Mouse (Mus musculus) urinary bladder, adult 2 months (tissue): ENCODE data around the gene Gm20503. TPM values are rescaled to one million over a fixed set of nuclear protein-coding genes. Genes with fewer than 3 reads are reported as not detected.

ENCODE experiments used
- DNase-seq: peaks from one replicate; pipeline ENCODE4 v3.0.0; 2022; ENCODE audit warnings: low spot score
- polyA plus RNA-seq: library from polyadenylated mRNA; depleted of rRNA; stranded (reverse); fragments of >200 nt; gene quantifications from 2 replicates; pipeline ENCODE4 v1.2.3, GENCODE M21; 2012

Gm20503 gene
- polyA plus RNA-seq, 1 experiment: not detected

DNA sequence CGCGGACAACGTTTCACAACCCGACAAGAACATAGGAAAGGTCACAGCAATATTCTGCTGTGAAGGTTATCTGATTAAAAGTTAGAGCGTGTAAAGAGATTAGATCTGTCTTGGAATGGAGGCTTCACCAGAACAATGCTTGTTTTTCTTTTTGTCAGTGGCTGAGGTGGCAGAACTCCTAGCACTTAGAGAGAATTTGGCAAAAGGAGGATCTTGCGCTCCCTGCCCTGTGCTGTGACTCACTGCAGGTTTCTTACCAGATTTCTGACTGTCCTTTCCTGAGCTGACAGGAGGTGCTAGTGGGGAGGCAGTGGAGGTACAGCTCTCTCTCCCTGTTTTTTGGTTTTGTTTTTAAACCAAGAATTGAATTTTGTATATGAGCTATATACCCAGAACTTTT lies 4.0 kb downstream of the Gm20503 start:
- no peak for DNase-seq

DNA sequence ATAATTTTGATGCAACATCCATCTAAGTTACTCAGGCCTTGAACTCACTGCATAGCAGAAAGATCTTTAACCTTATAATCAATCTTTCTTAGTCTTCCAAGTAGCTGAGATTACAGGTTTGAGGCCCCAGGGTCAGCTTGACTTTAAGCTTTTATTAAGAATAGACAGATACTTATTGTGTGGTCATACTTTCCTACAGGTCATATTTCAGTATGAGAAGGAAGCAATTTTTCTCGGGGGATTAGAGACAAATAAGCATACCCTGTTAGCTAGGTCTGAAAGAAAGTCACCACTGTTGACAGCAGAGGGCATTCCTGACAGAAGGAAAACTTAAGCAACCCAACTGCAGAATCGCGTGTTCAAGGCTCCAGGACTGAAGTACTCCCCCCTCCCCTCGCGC lies 5.0 kb downstream of the Gm20503 start:
- DNase-seq: no peak

DNA sequence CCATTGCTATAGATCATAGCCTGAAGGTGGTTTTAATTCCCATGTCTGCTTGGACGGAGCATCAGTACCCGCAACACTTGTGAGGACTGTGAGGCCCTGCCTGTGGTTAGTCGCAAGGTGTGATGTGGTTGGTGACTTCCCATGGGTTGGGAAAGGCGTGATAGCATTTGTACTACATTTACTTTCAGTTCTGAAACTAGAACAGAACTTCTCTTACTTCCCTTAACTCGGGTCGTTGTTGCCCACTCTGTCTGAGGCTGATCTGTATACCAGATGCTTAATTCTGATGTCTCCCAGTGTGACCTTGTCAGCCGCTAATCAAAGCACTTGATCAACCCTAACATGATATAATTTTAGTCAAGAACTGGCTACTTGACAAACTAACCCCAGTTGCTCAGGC lies 6.2 kb downstream of the Gm20503 start:
- DNase-seq: no peak

DNA sequence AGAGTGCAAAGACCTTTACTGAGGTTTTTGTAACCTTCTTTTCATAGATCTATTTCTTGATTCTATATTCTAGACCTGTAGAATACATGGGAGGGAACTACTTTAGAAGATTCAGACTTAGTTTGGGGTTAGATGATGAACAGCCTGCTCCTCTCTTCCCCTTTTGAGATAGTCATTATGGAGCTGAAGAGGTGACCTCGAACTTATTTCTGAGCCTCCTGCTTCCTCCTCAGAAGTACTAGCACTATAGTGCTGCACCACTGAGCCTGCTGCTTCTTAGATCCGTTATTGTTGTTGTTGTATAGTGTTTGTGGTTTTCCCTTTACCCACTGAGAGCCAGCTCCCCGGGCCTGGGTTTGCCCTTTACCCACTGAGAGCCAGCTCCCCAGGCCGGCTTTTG lies 6.7 kb downstream of the Gm20503 start:
- no peak for DNase-seq

DNA sequence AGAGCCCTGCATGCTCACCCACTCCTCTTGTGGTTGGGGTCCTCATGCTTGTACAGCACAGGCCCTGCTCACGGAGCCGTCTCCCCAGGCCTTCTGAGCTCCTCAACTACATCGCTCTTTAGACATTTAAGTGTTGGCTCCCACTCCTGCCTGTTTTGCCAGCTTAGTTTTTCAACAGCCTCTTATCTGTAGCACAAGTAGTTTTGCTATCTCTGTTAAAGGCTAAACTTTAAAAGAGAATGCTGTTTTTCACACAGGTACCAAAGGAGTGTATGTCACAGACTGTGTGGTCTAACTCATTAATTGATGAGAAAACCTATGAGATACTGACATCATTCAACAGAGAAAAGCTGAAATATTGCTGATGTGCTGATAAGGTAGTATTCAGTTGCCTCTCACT lies 8.4 kb downstream of the Gm20503 start:
- DNase-seq: no peak

DNA sequence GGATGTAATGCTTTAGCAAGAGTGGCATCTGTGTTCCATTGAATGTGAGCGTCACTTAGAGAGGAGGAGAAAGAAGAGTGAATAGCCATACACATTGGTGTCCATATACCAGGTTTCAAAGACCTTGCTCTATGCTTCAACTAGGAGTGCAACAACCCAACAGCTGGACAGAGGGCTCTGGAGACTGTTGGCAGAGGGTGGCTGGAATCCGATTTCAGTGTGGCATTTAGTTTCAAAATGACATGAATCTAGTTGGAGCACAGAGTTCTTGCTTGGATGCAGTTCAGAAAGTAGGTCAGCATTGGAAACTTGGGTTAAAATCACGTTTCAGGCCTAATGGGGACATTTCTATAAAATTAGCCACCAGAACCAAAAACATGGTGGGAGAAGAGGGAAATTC lies 12.2 kb downstream of the Gm20503 start:
- no peak for DNase-seq

DNA sequence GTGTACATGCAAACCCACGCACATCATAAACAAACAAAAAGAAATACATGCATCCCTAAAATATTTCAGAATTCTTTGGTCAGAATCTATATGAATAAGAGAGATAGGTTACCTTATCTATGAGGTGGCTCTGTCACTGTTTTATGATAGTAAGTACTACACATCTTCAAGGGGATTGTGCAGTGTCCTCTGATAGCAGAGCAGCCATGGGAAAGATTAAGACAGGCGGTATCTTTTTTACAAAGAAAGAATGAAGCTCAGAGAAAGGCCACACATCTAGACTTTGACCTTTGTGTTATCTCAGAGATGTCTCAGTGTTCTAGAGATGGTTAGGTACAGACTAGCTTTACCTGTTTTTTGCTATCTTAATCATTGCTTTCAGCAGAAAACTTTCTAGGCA lies 13.9 kb downstream of the Gm20503 start:
- DNase-seq: no peak

DNA sequence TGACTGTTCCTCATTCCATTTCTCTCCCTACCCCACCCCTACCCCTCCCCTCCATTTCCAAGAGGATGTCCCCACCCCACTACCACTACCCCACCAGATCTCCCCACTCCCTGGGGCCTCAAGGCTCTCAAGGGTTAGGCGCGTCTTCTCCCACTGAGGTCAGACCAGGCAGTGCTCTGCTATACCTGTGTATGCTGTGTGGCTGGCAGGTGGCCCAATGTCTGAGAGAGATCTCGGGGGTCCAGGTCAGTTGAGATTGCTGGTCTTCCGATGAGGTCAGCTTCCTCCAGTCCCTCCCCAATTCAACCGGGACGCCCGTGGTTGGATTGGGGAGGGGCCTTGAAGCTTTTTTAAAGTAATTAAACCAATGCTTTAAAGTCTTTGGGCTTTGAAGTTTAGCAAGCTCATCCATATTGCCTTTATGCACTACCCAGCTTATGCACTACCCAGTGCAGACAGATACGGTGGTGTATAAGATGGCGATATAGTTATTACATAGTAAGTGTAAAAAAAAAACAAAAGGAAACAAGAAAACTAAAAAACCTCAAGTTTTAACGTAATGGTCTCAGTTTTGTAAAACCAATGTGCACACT lies 31.4 kb downstream of the Gm20503 start:
- no peak for DNase-seq

DNA sequence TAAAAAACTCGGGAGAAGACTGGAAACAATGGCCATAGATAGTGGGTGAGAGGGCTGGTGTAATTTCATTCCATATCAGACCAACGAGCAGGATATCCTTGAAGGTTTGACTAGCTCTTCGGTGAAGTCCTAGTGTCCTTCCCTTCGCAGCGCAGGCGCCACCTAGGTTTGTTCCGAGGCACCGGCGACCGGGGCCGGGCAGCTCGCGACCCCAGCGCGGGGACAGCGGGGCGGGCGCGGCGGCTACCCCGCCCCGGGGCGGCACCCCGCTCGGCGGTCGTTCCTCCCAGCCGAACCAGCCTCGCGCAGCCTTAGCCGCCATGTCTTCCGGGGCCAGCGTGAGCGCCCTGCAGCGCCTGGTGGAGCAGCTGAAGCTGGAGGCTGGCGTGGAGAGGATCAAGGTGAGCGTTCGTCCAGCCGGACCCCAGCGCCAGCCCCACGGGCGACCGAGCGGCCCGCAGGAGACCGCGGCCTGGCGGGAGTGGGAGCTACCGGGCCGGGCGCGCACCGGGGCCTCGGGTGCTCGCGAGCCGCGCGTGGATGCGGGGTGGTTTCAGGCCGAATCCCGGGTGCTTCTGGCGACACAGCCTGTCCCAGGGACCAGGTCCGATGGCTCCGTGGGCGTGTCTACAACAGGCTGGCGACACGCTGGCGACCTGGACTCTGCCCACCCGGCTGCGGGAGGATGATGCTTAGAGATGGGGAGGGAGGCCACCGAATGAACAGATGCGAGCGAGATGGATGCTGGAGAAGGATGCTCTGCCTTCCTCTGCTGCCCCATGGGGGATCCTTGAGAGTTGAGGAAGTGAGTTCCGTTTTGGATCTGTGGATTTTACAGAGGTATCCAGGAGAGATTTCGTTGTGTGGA lies 32.1 kb downstream of the Gm20503 start, which contains the start of gene Gng10:
TSS of gene Gng10 (plus strand) at position 171 of the 868 bp plus-strand sequence.
- DNase-seq: peak; percentile 59

DNA sequence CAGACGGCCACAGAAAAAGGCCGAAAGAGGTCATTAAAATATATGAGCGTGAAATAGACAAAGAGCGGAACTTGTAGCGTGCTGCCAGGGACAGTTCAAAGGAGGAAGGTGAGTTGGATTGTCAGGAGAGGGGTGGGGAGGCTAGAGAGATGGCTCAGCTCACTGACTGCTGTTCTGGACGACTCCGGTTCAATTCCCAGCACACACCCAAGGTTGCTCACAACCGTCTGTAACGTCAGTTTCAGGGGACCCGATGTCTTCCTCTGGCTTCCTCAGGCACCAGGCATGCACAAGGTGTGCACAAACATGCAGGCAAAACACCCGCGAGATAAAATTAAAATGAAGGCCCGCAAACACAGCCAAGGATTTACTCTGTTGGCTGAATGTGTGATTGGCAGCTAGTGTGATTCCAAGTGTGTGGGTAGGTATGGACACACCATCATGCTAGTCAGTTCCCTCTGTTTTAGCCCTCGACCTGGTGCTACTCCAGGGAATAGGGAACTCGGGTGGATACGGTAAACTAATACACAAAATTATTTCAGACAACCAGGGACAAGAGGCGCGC lies 32.9 kb downstream of the Gm20503 start:
- no peak for DNase-seq

DNA sequence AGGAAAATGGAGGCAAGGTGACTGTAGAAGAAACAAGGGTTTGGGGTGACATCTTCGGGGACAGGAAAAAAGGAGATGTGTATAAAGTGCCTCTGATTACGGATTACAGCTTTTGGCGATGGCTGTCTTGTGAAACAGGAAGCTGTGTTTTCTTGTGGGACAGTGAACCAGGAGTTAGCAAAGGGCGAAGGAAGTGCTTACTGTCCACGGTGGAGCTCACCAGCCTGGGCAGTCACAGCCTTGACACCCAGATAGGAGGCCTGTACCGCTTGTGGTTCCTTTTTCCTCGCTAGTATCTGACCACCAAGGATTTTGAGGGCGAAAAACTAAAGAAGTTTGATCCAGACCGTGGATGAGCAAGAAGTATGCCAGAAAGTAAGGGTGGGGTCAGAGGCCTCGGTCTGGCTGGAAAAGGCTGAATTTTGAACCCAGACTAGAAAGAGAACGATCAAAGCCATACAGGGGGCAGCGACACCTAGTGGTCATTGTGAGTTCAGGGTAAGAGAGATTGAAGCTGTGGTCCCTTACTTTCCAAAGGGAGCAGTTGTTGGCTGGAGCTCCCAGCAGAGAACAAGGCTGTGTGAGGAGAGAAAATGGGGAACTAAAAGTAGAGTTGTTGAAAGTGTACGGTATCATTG lies 33.6 kb downstream of the Gm20503 start:
- peak; percentile 33 for DNase-seq

DNA sequence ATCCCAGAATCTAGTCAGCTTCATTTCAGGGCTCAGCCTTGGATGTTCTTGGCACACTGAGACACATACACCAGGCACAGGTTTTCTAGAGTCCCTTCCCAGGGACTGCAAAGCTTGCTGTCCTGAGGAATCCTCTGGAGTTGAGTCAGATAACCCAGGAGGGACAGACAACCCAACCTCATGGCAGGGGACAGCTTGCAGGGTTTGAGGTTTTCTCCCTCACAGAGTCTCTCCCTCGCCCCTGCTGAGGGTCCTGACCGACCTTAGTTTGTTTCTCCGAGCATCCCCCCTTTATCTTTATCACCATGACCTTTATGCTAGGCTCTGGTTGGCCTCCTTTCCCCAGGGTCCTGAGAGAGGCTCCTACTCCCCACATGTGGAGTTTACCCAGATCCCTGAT lies 34.5 kb downstream of the Gm20503 start:
- no peak for DNase-seq

DNA sequence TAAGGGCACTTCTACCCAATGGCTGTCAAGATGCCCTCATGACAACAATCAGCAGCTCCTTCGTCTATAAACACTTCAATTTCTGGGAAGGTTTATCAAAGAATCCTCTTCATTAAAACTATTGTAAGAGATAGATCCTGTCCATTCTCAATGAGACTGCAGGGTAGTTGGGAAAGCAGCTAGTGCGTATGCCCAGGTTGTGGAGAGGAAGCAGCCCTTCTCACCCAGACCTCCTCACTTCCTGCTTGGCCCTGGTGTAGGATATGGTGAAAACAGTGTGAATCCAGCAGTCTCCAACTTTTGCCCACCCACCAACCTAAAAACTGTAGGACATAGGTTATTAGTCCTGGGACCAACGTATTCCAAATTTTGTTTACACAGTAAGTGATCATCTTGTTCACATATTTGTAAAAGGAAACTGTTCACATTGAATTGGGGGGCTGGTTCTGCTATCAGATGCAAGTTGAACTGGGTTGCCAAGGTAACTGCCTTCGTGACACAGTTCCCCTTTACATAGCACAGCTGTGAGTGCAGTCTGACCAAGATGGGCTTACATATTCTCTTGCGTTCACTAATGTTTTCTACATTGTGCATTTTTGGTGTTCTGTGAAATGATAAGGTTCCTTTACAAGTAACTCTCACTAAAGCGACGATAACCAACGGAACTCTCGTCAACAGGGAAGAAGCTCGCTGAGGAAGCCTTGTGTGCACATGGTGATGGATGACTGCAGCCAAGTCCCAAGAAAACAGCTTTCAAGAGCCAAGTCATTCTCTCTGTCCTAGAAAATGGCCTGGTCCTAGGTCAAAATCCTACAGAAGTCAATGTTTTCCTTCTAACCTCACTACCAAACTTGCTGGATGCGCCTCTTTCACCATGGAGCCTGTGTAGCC lies 37.6 kb downstream of the Gm20503 start:
- DNase-seq: no peak

DNA sequence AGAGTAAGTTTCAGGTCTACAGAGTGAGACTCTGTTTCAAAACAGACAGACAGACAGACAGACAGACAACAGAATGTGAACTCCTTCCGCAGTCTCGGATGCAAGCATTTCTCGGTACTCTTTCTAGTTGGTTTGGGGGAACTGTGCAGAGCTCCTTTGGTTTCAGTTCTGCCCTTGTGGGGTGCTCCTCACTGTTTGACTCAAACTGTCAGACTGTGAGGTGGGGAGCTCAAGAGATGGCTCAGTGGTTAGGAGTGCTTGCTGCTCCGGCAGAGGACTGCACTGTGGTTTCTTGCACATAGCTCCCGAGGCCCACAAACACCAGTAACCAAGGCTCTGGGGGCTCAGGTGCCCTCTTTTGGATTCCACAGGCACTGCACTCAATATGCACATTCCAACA lies 40.1 kb downstream of the Gm20503 start:
- DNase-seq: no peak

DNA sequence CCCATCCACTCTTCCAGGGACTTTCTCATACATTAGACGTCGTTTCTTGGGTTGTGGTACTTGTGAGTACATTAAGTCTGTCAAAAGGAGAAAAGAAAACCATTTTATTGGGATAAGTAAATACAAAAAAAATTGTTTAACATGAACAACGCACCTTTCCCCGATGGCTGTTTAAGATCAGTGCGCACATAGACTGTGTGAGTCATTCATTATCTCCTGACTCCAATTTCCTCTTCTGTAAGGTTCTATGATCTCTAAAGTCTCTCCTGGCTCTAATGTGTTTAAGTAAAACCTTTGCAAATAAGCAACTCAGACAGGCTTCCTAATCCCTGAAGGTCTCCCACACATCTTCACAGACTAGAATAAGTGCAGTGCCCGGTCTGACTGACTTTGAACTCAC lies 40.9 kb downstream of the Gm20503 start:
- DNase-seq: no peak

DNA sequence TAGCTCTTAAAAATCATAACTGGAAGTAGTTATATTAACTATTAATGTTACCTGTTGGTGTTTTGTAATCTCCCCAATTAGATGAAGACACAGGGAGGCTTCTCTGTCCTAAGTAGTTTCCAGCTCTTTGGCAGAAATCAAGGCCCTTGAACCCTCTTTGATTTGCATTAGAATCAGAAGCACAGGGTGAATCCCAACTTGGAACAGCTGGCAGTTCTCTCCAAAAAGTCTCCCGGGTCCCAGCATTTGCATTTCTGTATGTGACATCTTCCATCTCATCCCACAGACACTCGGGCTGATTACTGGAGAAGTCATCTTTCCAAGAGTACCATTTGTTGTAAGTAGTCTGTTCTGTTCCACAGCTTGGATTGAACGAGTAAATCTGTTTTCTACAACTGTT lies 44.2 kb downstream of the Gm20503 start:
- DNase-seq: no peak

DNA sequence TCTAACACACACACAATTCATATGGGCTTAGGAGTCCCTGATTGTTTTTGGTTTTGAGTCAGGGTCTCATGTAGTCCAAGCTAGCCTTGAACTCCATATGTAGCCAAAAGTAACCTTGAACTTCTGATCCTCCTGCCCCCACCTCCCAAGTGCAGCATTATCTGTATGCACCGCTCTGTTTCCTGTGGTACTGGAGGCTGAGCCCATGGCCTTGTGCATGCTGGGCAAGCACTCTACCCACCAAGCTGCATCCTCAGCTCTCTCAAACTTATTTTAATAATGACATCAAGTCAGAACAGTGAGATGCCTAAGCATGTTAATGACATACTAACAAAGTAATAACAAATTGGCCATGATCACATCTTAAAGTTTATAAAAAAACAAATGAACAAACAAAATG lies 48.1 kb downstream of the Gm20503 start:
- no peak for DNase-seq

DNA sequence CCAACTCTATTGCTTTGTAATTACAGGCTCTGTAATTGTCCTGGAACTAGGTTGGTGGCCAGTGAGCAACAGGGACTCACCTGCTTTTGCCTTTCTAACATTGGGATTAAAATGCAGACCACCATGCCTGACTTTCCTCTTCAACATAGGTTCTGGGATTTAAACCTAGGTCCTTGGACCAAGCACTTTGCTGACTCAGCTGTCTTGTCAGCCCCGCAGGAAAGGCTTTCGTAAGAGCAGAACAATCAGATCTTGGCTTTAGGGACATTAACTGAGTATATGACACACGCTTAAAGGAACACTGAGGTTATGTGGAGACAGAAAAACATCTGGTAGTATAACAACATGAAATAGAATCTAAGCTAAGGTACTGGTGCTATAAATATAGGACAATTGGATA lies 54.9 kb downstream of the Gm20503 start:
- DNase-seq: no peak

DNA sequence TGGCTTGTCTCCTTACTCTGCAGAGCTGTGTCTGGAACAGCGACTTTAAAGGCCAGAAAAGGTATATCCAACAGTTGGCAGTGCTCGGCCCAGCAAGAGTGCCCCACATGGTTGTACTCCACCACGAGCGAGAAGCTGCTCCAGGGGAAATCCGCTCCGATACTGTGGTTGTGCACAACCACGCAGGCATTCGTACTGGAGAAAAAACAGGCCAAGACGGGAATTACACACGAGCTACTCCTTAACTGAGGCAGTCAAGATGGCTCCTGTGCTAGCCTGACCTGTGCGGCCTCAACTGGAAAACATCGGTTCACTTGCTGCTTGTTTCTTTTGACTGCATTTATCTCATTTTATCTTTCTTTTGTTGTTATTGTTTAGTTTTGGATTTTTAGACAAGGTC lies 59.5 kb downstream of the Gm20503 start:
- DNase-seq: no peak

DNA sequence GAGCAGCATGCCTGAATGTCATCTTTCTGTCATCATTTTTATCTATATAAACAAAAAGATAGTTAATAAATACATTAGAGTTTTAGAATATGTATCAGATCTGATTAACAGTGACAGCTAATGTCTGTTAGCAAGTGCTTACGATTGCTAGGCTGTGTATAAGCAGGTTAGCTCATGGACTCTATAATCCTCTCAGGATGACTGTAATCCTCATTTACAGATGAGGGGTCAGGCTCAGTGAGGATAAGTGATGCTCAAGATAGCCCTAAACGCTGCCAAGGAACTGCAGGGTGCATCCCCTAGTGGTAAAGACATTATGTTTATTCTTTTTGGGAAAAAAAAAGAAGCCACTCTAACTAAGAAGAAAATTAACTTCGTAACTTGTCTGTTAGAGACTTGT lies 66.3 kb downstream of the Gm20503 start:
- DNase-seq: no peak

DNA sequence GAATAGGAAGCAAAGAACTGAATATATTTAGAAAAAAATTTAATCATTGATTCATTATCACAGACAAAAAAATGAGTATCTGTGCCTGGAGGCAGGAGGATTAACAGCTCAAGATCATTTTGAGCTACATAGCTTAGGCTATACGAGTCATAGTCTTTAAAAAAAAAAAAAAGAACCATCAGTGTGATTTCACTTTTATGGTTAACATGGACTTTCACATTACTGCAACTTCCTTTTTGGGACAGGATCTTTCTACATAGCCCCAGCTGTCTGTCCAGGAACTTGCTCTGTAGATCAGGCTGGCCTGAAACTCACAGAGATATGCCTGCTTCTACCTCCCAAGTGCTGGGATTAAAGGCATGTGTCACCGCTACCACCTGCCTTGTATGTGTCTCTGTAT lies 80.4 kb downstream of the Gm20503 start:
- no peak for DNase-seq

DNA sequence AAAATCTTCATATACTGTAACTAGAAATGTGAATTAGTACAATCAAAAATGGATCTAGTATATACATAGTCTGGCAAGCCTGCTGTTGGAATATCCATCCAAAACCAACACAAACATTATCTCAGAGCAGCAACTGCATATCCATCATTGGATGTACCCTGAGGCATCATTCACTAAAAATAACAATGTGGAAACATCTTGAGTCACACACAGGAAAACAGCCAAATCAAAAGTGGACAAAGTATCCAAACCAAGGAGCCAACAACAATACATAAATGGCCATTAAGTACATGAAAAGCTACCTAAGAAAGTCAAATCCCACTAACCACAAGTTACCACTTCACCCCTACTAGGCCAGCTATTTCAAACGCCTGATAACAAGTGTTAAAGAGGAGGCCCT lies 86.4 kb downstream of the Gm20503 start:
- no peak for DNase-seq
